Mouse (Mus musculus) midbrain, embryonic 14.5 days (tissue): ENCODE results near the gene 2010109A12Rik. TPM values are rescaled to one million over a fixed set of nuclear protein-coding genes. Genes with fewer than 3 reads are reported as not detected.

Experiments used
- ATAC-seq: fragments of 200-750 bp; cut with Nextera tagmentation; 2 replicates; pipeline ENCODE4 v1.8.0; 2017; ENCODE audit warnings: moderate number of reproducible peaks, moderate library complexity; ENCODE audit not compliant: low FRiP score, low TSS enrichment
- DNase-seq: peaks from one replicate; pipeline ENCODE4 v3.0.0-alpha.2; 2015
- H3K27ac ChIP-seq: fragments of 300-500 bp; sonication (generic); replicated peaks from 2 replicates; pipeline ENCODE4 v1.5.1; 2014; ENCODE audit warnings: mild to moderate bottlenecking, low read depth, low read length, moderate library complexity
- H3K27me3 ChIP-seq: fragments of 300-500 bp; sonication (generic); 2 replicates; pipeline ENCODE4 v1.6.1; 2014; ENCODE audit warnings: low read length, control low read depth, mixed read lengths; ENCODE audit not compliant: control insufficient read depth, insufficient read depth
- H3K36me3 ChIP-seq: fragments of 300-500 bp; sonication (generic); 2 replicates; pipeline ENCODE4 v1.6.1; 2014; ENCODE audit warnings: low read length, control low read depth; ENCODE audit not compliant: control insufficient read depth, insufficient read depth
- H3K4me1 ChIP-seq: fragments of 300-500 bp; sonication (generic); 2 replicates; pipeline ENCODE4 v1.6.1; 2014; ENCODE audit warnings: mild to moderate bottlenecking, antibody characterized with exemption, low read length, control low read depth; ENCODE audit not compliant: control insufficient read depth, insufficient read depth
- H3K4me2 ChIP-seq: fragments of 300-500 bp; sonication (generic); 2 replicates; pipeline ENCODE4 v1.6.1; 2014; ENCODE audit warnings: mild to moderate bottlenecking, low read length, moderate library complexity
- H3K4me3 ChIP-seq: fragments of 300-500 bp; sonication (generic); replicated peaks from 2 replicates; pipeline ENCODE4 v1.5.1; 2014; ENCODE audit warnings: low read depth, low read length
- H3K9ac ChIP-seq: fragments of 300-500 bp; sonication (generic); replicated peaks from 2 replicates; pipeline ENCODE4 v1.6.1; 2014; ENCODE audit warnings: mild to moderate bottlenecking, low read length, moderate library complexity
- H3K9me3 ChIP-seq: fragments of 300-500 bp; sonication (generic); 2 replicates; pipeline ENCODE4 v1.6.1; 2016; ENCODE audit warnings: low read length, control low read depth, mixed read lengths; ENCODE audit not compliant: control insufficient read depth
- WGBS: fragments of 180-500 bp; shearing (Covaris S2); extraction: QIAGEN DNeasy Blood & Tissue Kit; methylation state at CpG from one replicate; pipeline ENCODE4 v1.1.7; 2014; 5-methylcytosine and 5-hydroxymethylcytosine counted together
- polyA plus RNA-seq: library from polyadenylated mRNA; unstranded; fragments of >200 nt; fragmentation: Nextera tagmentation; extraction: Ambion mirVana; gene quantifications from 2 replicates; pipeline ENCODE4 v1.2.1, GENCODE M21; 2014

2010109A12Rik gene
- polyA plus RNA-seq, 1 experiment from 2014 or later: 1.6 TPM

DNA sequence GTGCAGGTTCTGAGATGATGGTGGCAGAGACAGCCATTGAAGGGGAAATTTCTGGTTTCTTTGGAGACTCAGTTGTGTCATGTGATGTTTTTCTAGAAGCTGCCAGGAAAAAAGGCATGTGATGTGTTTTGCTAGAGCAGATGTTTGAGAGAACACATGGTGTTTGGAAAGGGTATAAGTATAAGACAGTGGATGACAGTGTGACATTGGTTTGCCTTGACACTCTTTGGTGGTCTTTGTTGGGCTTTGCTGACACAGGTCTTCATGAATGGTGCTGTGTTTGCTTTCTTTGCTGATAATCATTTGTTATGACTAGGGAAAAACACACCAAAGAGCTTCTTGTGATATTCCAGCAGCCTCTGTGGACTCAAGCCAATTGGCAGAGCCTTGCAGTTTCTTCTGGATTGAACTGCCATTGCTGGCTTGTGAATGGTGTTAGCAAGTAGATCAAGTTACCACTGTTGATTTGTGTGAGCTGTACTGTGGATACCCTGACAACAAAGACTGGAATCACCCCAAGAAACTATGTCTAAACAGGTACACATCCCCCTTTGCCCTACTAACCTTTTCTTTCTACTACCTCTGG lies 50.6 kb downstream of the 2010109A12Rik start:
- Histone ChIP-seq H3K9me3 (no peaks in the 10 kb centered on the region), H3K4me2 (no peak overlapping the region), H3K27ac (no peak overlapping the region), H3K4me3 (no peak overlapping the region), H3K27me3 (no peaks in the 10 kb centered on the region), H3K4me1 (no peaks in the 10 kb centered on the region), H3K9ac (no peak overlapping the region), H3K36me3 (no peaks in the 10 kb centered on the region)
- DNase-seq: no peak
- ATAC-seq: no peak

DNA sequence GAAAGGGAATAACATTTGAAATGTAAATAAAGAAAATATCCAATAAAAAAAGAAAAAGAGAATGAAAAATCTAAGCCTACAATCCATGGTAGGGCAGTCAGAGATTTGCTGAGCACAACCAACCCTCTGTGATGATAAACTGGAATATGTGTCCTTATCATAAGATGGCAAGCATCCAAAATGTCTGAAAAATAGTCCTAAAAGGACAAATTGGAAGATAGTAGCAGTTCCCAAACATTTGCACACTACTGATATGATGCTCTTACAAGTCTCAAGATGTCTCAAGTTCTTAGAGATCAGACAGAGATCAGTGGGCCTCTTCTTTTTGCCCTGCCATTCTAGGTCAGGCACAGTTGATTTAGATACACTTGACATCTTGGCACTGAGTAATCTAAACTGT lies 53.0 kb downstream of the 2010109A12Rik start:
- H3K9me3 ChIP-seq: no peaks in the 10 kb centered on the region
- H3K4me1 ChIP-seq: no peaks in the 10 kb centered on the region
- H3K9ac ChIP-seq: no peak overlapping the region
- no peak overlapping the region for H3K4me3 ChIP-seq
- no peak overlapping the region for H3K4me2 ChIP-seq
- no peaks in the 10 kb centered on the region for H3K36me3 ChIP-seq
- H3K27ac ChIP-seq: no peak overlapping the region
- H3K27me3 ChIP-seq: no peaks in the 10 kb centered on the region
- DNase-seq: no peak
- no peak for ATAC-seq

DNA sequence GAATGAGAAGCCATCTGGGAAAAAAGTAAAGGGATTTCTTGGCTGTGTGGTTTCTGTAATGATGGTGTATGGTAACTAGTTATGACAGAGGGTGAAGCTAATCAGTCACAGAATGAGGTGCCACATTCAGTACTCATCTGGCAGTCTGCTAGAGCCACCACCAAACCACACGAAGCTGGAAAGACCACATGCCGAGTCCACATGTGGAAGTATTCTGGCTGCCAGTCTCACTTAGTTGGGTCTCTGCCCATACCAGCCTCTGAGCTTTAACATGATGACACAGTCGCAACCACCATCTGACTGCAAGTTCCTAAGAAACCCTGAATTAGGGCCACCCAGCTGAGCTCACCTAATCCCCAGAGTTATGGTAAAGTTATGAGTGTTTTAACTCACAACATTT lies 54.7 kb downstream of the 2010109A12Rik start:
- H3K9me3 ChIP-seq: no peaks in the 10 kb centered on the region
- 62% methylated on average over 3 of the region's 3 CpGs for WGBS
- no peak for ATAC-seq

DNA sequence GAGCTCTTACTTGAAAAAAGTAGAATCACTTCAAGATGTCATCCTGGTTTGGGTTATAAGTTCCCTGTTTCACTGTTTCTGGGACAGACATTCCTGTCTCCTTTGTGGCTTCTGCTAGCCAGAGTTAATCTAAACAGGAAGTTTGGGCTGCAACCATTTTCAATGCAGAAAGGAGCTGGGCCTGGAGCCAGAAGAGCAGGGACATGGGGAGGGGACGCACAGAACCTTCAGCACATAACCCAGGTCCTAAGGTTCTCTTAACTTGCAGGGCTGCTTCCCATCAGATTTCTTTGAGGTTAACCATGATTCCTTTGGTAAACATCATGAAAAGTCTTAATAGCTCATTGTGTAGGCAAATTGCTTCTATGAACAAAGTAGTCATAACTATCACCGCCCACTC lies 56.4 kb downstream of the 2010109A12Rik start:
- no peaks in the 10 kb centered on the region for H3K27me3 ChIP-seq
- ATAC-seq: no peak
- H3K4me1 ChIP-seq: peaks cover 6% of the 10 kb centered on the region; the same call in 1 of the 2 replicates
- no peak overlapping the region for H3K9ac ChIP-seq
- no peaks in the 10 kb centered on the region for H3K36me3 ChIP-seq
- no peaks in the 10 kb centered on the region for H3K9me3 ChIP-seq
- no peak overlapping the region for H3K4me3 ChIP-seq
- WGBS: 96% methylated on average over 2 of the region's 2 CpGs
- no peak overlapping the region for H3K27ac ChIP-seq
- no peak for DNase-seq
- no peak overlapping the region for H3K4me2 ChIP-seq

More for the DNA sequence above, 54.7 kb downstream of the 2010109A12Rik start:
- no peak for DNase-seq
- H3K27me3 ChIP-seq: no peaks in the 10 kb centered on the region
- H3K4me3 ChIP-seq: no peak overlapping the region
- no peaks in the 10 kb centered on the region for H3K36me3 ChIP-seq
- H3K9ac ChIP-seq: no peak overlapping the region
- H3K4me2 ChIP-seq: no peak overlapping the region
- H3K4me1 ChIP-seq: no peaks in the 10 kb centered on the region
- no peak overlapping the region for H3K27ac ChIP-seq

Other genes starting within 250 kb of the 2010109A12Rik start
- gene Sowahb, start 161.5 kb upstream of the 2010109A12Rik start, polyA plus RNA-seq: 0.09 TPM in 1 of 2 replicates, not detected in the other
- 103 and 171 TPM in 2 replicates for gene Sept11, start 113.1 kb upstream of the 2010109A12Rik start, polyA plus RNA-seq
- gene Ccni, start within 50 bp of the 2010109A12Rik start, polyA plus RNA-seq: 172 and 191 TPM in 2 replicates
- gene Ccng2, start 60.7 kb downstream of the 2010109A12Rik start, polyA plus RNA-seq: 81.7 and 108 TPM in 2 replicates